Mouse (Mus musculus): ENCODE results near the gene Ssh3.

DNA sequence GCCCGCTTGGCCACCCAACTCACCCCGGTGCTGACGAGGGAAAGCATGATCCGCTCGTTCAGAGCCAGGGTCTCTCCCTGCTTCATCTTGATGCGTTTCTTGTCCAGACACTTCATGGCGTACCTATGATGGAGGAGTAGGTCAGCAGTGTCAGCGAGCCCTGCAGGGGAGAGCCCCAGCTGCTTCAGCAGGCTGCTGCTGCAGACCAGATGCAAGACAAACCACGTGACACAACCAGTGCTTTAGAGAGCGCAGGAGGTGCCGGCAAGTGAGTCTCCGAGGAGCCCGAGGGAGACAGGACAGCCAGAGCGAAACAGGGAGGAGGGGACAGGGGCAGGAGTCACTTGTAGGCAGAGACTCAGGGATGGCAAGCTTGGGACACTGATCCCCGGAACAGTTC is 21.8 kb upstream of the Ssh3 start:
- TF ChIP-seq EP300 (IDR thresholded peaks at IDR 0.05; ENCODE audit: low read depth) (no peak), CTCF (IDR thresholded peaks at IDR 0.05; ENCODE audit: low read depth) (no peak)

Data from heart, postnatal 0 days (tissue).